Mouse (Mus musculus) testis, adult 2 months (tissue): Measurements from ENCODE around the gene Znhit3.
"Not testable (repeated sequence)": the region's sequence is repeated elsewhere in the genome, so short reads cannot be mapped to it uniquely, and the experiment has no call there.

ENCODE experiments used
- CTCF ChIP-seq: fragments of 200-500 bp; IDR thresholded peaks from 2 replicates; pipeline ENCODE4 v1.5.1; 2012; ENCODE audit warnings: low read depth, mild to moderate bottlenecking, inconsistent platforms, low read length, moderate library complexity; ENCODE audit not compliant: control insufficient read depth, insufficient read depth, insufficient replicate concordance
- POLR2A ChIP-seq: fragments of 200-500 bp; IDR thresholded peaks from 2 replicates; pipeline ENCODE4 v1.6.1; 2012; ENCODE audit warnings: low read depth, mild to moderate bottlenecking, inconsistent platforms, low read length, moderate library complexity; ENCODE audit not compliant: control insufficient read depth

DNA sequence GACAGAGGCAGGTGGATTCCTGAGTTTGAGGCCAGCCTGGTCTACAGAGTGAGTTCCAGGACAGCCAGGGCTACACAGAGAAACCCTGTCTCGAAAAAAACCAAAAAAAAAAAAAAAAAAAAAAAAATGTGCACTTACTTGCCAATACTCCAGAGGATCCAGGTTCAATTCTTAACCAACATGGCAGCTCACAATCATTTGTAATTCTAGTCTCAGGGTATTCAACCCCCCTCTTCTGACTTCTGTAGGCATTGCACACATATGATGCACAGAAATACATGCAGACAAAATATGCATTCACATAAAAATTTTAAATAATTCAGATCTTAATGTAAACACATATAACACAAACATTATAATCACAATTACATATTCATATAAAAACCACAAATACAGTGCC is 40.1 kb downstream of the Znhit3 start:
- not testable (repeated sequence) for TF ChIP-seq CTCF, POLR2A
